Mouse (Mus musculus) 416B (cell line): ENCODE measurements around the gene Efnb3.

Experiments
- DNase-seq: peaks from one replicate; pipeline ENCODE4 v3.0.0; 2011; ENCODE audit warnings: low read depth

The Efnb3 gene

DNA sequence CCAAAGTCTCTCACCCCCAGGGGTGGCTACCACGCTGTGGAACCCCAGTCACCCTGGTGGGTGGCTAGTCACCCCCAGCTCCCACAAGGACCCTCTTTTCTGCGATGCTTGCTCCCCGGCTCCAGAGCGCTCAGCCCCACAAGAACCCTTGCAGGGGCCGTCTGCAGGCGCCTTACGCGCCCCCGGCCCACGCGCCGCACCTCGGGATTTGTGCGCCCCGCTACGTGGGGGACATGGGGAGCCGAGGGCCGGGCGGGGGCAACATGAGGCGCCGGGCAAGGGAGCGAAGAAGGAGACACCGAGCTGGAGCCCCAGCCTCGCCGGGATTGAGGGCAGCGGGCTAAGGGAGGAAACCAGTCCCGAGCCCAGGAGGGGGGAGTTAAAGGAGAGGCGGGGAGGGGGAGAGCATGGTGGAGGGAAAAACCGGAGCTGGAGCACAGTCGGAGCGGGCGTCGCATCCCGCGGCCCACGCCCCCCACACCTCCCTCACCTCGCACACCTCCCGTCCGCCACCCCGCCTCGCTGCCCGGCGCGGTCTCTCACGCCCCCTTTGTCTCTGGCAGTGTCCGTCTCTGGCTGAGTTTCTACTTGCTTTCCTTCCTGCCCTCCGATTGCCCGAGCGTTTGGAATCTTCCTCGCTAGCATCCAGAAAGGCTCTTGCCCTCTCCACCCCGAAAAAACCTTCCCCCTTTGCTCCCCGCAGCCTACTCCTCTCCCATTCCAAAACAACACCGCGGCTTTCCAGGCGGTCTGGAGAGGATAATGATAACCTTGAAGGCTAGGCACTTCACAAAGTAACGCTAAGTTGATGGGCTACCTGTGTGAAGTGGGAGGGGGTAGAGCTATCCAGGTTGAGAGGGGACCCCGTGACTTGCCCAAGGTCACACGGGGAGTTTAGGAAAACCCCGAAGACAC lies at the start of gene Efnb3:
Efnb3 (minus strand) TSS at position 355 of the 915 bp plus-strand sequence.
- no peak for DNase-seq

DNA sequence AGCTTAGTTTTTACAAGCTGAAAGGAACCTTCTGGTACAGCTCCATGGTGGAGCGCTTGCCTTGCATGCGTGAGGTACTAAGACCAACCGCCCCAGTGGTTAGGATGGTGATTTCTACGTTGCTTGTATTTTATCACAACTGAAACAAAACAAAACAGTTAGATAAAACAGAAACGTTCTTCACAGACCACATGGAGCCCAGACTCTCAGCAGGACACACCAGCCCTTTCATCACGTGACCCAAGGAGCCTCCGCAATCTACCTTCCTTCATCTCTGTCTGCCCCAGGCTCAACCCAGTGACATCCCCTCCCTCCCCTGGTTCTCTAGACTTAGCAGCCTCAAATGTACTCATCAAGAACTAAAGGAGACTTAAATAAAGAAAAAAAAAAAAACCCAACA lies 49.4 kb upstream of the Efnb3 start:
- no peak for DNase-seq

DNA sequence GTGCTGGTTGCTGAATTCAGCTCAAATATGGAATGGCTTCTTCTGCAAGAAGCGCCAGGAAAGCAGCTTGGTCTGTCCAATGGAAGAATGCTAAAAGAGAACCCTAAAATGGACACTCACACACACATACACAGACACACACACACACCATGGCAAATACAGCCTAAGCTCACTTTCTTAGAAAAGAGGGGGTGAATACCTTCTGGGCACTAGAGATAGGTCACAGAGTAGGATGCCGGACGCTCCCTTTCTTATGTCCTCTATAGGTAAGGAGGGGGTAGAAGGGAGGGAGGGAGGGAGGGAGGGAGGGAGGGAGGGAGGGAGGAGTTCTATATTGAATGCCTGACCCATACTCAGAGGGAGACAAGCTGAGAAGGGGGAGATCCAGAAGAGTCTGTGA lies 48.5 kb upstream of the Efnb3 start:
- no peak for DNase-seq

DNA sequence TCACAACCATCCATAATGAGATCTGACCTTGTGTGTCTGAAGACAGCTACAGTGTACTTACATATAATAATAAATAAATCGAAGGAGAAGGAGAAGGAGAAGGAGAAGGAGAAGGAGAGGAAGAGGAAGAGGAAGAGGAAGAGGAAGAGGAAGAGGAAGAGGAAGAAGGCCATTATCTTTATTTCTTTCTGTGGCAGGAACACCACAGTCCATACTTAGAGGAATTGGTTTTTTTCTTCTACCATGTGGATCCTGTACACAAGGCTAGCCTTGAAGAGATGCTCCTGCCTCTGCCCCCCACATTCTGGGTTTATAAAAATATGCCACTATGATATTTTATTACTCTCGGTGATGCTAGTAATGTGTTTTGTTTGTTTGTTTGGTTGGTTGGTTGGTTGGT lies 46.8 kb upstream of the Efnb3 start:
- no peak for DNase-seq

DNA sequence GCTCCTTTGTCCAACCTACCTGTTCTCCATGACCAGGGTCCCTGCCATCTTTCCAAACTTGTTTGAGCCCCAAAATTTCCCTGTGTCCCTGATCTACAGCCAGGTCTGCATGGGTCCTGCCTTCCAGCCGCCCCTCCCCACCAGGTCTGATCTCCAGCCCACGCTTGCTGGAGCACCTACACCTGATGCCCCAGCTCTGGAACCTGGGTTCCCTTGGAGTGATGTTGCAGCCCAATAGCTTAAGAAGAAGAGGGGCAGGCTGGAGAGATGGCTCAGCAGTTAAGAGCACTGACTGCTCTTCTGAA lies 46.4 kb upstream of the Efnb3 start:
- no peak for DNase-seq

DNA sequence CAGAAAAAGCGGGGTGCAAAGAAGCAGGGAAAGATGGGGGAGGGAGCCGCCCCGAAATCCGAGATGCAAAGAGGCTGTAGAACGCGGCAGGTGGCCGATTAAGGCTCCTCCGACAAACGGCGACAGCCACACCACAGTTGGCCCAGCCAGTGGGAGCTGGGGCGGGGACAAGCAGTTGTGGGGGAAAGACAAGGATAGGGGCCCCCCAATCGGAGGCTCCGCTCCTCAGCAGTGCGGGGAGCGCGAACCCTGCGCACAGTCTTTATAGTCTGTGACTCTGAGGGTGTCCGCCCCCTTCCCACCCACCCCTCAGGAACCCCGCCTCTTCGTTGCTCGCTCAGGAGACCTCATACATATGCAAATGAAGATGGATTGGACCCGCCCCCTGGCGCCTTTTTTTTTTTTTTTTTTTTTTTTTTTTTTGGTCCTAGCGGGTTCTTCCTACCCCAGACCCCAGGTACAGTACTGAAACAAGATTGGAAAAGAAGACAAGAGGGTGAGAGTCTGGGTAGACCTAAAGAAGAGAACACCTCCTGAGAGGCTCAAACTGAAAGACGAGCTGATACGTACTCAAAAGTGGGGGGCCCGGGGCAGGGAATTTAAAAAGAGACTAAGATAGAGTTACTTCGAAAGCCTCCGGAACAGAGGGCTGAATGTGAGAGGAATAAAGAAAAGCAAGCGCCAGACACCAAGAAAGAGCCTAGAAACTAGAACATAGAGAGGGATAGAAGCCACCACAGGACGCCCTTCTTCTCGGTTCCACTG lies 45.9 kb upstream of the Efnb3 start, which contains the start of gene Atp1b2:
Atp1b2 (minus strand) TSS at position 217 of the 765 bp plus-strand sequence.
- DNase-seq: peak; percentile 85

DNA sequence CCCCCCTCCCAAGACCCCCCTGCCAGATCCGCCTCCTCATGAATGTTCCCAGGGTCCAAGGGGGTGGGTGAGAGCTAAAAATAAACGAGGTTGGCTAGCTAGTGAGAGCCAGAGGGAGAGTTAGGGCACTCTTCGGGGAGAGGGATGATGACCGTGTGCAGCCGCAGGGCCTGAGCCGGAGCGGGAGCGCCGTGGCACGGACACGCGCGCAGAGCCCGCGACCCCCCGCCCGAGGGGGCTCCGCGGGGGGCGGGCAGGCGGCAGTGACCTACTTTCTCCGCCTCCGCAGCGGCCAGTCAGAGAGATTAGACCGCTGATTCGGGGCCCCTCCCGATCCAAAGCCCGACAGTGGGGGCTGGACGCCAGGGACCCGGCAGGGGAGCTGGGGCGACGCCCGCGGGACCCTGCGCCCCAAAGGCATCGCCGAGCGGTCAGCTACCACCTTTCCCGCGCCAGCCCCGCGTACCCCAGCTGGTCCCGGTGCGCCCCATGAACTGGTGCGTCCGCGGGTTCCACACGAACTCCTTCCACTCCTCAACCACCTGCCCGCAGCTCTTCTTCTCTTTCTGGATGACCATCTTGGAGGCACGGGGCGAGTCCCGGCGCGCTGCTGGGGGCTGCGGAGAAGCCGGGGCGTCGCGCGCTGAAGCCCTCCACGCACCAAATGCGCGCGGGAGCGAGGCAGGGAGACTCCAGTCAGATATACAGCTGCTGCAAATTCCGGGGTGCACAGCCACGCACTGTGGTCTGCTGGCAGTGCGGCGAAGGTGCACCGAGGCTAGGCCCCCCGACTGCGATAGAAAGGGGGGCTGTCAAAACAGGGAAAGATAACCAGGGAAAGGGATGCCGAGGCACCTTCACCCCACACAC lies 45.0 kb upstream of the Efnb3 start:
- no peak for DNase-seq

DNA sequence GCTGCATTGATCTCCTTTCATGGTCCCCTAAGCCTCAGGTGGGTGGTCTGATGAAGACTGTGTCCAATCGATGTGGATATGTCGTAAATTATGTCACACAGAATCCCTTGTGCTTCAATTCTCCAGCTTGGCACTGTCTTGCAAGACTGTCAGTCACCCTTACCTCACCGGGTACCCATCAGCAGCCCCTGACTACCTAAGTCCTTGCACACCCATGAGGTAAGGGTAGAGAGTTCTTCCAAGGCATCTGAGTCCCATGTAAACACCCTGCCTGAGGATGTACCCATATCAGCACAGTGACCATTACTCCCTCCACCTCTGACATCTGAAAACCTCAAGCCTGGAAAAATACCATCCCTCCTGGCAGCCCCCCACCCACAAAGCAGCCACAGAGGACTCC lies 44.3 kb upstream of the Efnb3 start:
- DNase-seq: no peak

DNA sequence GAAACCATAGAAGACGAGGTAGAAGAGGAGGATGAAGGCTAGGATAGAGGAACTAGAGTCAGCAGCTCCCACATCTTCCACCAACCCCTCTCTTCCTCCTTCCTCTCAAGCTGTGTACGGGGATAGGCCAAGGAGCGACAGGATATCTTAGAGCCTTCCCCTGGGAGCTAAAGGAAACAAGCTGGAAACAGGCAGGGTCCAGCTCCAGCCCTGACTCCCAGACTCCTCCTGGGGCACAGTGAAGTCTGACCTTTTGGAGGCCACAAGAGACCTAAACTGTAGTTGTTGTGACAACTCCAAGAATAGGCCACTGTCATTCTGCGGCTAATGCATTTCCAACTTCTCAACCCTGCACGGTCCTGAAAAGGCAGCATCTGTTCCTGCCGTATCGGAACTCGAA lies 43.5 kb upstream of the Efnb3 start:
- no peak for DNase-seq

DNA sequence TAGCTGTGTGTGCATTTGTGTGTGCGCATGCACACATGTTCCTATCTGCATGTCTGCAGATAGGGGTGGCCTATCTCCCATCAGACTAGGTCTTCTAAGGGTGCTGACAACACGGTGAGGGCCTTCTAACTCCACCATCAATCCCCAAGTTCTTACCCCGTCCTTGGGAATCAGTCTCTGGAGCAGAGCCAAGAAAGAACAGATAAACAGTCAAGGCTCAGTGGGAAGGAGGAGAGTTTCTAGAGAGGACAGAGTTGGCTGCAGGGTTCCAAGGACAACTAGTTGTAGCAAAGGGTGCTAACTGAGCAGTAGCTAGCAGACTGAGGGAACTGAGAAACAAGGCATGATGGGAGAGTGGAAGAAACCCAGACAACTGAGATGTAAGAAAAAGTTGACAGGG lies 41.8 kb upstream of the Efnb3 start:
- no peak for DNase-seq

DNA sequence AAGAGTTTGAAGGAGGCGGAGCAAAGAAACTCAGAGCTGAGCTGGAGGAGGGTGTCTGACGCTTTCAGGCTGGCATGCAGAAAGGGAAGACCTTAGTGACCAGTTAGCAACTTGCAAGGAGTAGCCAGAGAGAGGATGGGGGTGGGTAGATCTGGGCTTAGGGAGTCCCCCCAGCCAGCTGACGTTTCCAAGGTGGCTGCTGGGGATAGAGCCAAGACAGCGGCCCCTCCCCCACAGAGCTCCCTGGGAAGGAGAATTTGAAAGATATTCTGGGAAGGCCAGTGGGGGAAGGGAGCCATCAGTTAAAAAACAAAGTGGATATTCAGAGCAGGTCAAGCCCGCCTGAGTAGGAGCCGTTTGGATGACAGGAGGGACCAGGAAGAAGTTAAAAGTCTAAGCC lies 40.1 kb upstream of the Efnb3 start:
- DNase-seq: no peak

DNA sequence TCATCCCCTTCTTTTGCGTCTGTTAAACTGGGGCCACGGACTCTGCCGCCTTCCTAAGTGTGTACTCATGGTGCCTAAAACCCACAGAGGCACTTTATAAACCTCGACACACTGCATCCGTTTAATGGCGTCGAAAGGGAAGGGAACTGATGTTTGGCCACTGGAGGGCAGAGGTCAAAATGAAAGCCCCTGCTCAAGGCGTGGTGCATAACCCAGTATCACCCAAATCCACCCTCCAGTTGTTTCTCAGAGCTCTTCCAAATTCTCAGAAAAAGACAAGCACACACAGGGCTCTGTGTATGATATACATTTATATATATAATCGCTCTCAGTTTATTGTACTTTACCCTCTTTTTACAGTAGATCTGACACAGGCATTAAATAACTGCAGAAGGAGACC lies 39.4 kb upstream of the Efnb3 start:
- no peak for DNase-seq

DNA sequence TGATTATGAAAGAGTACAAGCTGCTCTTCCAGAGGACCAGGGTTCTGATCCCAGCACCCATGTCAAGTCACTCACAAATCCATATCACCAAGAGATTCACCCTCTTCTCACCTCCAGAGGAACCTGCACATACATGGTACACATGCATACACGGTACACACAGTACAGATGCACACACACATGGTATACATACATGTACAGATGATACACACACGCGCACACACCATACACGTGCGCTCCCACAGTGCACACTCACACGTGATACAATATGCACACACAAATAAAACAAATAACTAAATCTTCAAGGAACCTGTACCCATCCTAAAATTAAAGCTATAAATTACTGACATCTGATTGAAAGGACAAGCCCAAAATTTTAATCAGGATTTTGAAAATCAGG lies 34.8 kb upstream of the Efnb3 start:
- DNase-seq: no peak

DNA sequence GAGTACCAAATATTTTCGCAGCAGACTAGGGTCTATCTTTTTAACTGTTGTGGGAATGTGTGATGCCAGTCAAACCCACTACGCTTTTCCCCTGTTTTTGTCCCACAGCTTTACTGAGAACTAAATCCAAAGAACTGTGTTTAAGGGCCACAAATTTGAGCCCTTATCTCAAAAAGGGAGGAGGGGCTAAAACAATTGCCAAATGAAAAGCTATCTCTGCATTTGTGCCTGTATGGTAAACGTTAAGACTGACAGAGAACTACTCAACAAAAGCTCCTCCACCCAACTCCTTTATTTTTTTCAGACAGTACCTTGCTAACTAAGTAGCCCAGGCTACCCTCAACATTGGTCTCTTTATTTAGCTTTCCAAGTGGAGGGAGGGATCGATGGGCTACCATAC lies 32.8 kb upstream of the Efnb3 start:
- no peak for DNase-seq

DNA sequence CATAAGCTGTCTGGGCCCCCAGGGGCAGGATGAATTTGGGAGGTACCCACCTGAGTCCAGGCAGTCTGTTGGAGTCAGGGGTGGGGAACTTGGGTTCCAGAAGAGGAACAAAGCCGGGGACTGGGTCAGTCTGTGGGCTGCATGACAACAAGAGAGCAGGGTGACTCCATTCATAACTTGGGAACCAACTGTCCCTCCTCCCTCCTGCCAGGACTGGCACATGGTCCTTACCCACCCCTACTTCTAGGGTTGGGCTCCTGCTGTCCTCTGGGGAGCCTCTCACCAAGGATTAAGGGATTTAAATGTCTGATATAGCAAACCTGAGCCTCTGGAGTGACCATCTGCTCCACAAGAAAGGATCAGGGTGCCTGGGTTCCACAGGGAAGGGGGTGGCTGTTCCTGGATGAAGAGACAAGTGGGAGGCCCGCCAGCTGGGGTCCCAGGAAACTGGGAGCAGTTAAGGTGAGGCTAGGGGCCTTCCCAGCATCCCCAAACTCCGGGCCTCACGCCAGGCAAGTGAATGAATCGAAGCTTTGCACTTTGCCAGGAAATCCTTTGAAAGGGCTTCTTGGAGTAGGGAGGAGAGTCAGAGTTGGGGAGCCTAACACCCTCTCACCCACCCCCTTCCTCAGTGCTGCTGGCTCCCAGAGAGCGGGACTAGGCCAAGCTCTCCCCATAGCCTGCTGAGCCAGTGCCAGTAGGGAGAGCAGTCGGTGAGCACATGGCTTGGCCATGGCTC lies 32.1 kb upstream of the Efnb3 start:
- DNase-seq: no peak

DNA sequence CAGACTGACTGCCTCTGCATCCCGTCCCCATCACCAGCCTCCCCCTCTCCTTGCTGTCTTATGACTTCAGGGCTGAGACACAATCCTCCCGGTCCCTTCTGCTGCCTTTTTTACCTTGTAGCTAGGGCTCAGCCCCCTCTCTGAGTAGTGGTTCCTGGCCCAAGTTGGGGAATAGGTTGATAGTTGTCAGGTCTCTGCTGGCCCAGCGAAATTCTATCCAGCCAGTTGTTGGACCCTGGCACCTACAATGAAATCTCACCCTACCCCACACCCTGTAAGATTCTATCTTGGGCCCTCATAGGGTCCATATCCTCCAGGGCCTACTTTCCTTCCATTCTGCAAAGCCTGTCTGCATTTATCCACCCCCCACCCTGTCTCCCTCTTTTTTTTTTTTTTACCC lies 31.4 kb upstream of the Efnb3 start:
- DNase-seq: no peak

DNA sequence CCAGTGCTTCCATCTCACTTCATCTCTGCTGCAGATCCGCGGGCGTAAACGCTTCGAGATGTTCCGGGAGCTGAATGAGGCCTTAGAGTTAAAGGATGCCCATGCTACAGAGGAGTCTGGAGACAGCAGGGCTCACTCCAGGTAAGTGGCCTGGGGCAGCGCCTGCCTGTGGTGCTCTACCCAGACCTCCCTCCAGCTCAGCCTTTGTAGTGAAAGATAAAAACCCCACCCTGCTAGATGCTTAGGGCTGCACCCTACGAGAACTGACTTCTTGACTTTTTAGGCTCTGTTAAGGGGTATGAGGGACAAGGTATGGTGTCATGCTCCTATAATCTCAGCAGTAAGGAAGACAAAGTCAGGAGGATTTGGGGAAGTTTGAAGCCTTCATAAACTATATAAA lies 30.6 kb upstream of the Efnb3 start:
- no peak for DNase-seq

DNA sequence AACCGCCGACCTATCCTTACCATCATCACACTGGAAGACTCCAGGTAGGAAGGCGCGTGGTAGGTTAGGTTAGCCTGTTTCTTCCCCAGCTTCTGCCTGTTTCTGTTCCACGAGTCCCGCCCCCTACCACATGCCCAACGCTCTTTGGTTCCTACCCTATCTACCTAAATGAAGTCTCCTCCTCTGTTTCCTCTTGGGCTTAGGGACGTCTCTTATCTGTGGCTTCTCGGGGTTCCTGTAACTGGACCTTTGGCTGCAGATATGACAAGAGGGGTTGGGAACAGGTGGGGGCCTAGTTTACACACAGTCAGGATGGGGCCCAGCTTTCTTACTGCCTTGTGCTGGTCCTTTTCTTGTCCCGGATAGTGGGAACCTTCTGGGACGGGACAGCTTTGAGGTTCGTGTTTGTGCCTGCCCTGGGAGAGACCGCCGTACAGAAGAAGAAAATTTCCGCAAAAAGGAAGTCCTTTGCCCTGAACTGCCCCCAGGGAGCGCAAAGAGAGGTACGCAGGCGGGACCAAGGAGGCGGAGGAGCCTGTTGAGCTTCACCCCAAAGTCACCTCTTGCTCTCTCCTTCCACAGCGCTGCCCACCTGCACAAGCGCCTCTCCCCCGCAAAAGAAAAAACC lies 29.3 kb upstream of the Efnb3 start:
- DNase-seq: peak; percentile 62

DNA sequence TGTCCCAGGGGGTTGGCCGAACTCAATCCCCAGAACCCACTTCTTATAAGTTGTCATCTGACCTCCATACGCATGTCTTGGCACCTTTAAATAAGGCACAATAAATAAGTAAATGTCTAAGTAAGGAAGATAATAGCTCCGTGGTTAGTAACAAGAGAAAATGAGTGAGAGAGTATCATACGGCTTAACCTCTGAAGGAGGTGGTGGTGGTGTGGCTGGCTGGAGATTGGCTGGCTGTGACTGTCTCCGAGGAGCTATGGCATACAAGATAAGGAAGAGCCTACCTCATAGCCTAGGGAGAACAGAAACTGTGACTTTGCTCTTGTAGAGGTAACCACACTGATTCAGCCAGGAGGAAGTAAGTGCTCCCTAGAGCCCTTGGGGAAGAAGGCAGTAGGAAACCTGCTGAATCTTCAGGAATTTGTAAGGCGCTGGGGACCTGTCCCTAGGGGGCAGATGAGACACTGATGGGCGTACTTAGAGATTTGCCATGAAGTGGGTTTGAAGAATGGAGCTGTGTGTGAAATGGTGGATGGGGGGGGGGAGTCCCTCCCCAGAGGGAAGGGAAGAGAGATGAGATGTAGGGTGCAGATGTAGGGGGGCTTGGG lies 25.8 kb upstream of the Efnb3 start:
- peak; percentile 78 for DNase-seq

DNA sequence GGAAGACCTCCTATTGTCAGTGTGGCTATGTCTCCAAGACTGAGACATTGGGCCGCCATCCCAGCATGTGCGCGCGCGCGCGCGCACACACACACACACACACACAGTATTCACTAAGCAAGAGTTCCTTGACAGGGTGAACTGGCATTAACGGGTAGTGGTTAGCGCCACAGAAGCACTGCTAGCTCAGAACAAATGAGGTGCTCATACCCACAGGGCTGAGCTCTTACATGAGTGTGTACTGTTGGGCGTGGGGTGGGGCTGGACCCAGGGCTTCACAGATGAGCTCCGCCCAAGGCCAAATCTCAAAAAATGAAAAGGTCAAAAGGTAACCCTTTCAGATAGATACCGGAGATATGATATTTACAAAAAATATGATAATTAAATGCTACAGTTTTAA lies 24.9 kb upstream of the Efnb3 start:
- no peak for DNase-seq

DNA sequence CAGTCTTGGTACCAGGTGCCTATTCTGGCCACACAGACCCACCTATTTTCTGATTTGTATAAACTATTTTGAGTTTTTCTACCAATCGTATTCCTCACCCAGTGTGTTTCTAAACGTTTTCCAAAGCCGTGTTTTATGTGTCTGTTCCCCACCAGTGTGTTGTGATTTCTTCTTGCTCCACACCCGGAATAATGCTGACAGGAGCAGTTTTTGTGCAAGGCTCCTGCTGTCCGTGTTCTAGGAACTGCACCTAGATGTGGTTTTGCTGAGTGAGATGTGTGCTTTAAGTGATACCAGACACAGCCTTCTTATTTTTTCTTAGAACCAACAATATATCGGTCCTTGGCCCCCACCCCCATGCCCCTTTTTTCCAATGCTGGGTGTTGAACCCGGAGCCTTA lies 24.0 kb upstream of the Efnb3 start:
- no peak for DNase-seq
